Mouse (Mus musculus) heart, adult 2 months (tissue): ENCODE data around the gene Phf19.

ENCODE experiments used
- EP300 ChIP-seq: fragments of 200-500 bp; IDR thresholded peaks from 2 replicates; pipeline ENCODE4 v1.6.1; 2011; ENCODE audit warnings: low read depth, low read length, control low read depth; ENCODE audit not compliant: insufficient read depth
- POLR2A ChIP-seq: fragments of 200-500 bp; IDR thresholded peaks from 2 replicates; pipeline ENCODE4 v1.6.1; 2011; ENCODE audit warnings: mild to moderate bottlenecking, low read depth, low read length, control low read depth; ENCODE audit not compliant: insufficient read depth

DNA sequence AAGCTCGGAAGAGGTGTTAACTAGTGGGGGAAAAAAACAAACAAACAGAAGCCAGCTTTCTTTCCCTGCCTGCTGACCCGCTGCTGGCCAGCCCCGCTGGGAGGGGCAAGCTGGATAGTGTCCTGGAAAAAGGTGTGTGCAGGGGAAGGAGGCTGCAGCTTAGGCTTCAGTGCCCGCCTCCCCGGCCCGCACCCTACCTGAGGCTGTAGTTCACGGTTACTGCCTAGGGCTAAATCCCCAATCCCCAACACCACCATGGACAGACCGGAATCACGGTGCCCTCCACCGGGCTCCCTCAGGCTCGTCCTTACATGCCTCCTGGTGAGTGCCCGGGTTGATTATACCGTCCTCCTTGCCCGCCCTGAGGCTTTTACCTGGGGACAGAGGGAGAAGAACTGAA is 39.6 kb downstream of the Phf19 start, which contains the start of gene Cutal:
- no peak for TF ChIP-seq POLR2A
- no peak for TF ChIP-seq EP300
